Mouse (Mus musculus): ENCODE results near the gene Nrbf2. TPM values are rescaled to one million over a fixed set of nuclear protein-coding genes. Genes with fewer than 3 reads are reported as not detected.

Gene Nrbf2
- polyA plus RNA-seq, 1 experiment from 2014 or later = 35.7 TPM

DNA sequence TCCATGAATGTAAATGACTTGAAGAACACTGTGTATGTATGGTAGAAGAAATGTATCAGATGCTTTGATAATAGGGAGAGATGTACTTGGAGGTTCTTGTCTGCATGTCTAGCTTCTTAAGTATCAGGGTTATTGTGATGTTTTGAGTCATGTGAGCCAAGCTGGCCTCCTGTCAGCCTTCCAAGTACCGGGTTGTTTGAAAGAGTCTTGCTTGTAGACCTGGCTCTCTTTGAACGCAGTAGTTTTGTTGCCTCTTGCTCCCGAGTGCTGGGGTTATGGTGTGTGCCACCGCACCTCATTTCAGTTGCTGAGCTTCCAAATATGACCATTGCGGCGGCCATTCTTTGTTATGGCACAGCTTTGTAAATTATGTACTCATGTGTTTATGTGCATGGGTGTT is 34.3 kb downstream of the Nrbf2 start:
- H3K4me1 ChIP-seq (ENCODE audit: control insufficient read depth, insufficient read depth, low read length) = no peaks in the 10 kb centered on the region
- H3K27me3 ChIP-seq (ENCODE audit: control insufficient read depth, insufficient read depth, low read length) = no peaks in the 10 kb centered on the region
- H3K9ac ChIP-seq (ENCODE audit: low read depth, low read length) = no peak overlapping the region
- H3K27ac ChIP-seq (ENCODE audit: low read depth, low read length) = no peak overlapping the region
- no peak overlapping the region for H3K4me2 ChIP-seq
- no peak overlapping the region for H3K4me3 ChIP-seq (ENCODE audit: low read depth, low read length)
- no peak for ATAC-seq (replicated peaks; ENCODE audit: insufficient number of reproducible peaks, low FRiP score, low TSS enrichment)
- peaks cover 25% of the 10 kb centered on the region for H3K36me3 ChIP-seq (ENCODE audit: control insufficient read depth, insufficient read depth, low read length)
- WGBS (ENCODE audit: insufficient replicate concordance) = 94% methylated on average over 6 of the region's 6 CpGs
- no peaks in the 10 kb centered on the region for H3K9me3 ChIP-seq (replicated peaks; ENCODE audit: control insufficient read depth, low read length)

GRCm38 (mm10) chr10:67249486-67249885 is 35.6 kb downstream of the Nrbf2 start:
- H3K4me1 ChIP-seq (ENCODE audit: control insufficient read depth, insufficient read depth, low read length) = no peaks in the 10 kb centered on the region
- no peaks in the 10 kb centered on the region for H3K27me3 ChIP-seq (ENCODE audit: control insufficient read depth, insufficient read depth, low read length)
- no peak overlapping the region for H3K4me2 ChIP-seq
- WGBS (ENCODE audit: insufficient replicate concordance) = 100% methylated on average over 2 of the region's 2 CpGs
- H3K27ac ChIP-seq (ENCODE audit: low read depth, low read length) = no peak overlapping the region
- no peak for ATAC-seq (replicated peaks; ENCODE audit: insufficient number of reproducible peaks, low FRiP score, low TSS enrichment)
- H3K9me3 ChIP-seq (replicated peaks; ENCODE audit: control insufficient read depth, low read length) = no peaks in the 10 kb centered on the region
- H3K36me3 ChIP-seq (ENCODE audit: control insufficient read depth, insufficient read depth, low read length) = peaks cover 25% of the 10 kb centered on the region
- H3K9ac ChIP-seq (ENCODE audit: low read depth, low read length) = no peak overlapping the region
- H3K4me3 ChIP-seq (ENCODE audit: low read depth, low read length) = no peak overlapping the region

- Histone ChIP-seq H3K36me3 (ENCODE audit: control insufficient read depth, insufficient read depth, low read length) (peaks cover 25% of the 10 kb centered on the region), H3K27me3 (ENCODE audit: control insufficient read depth, insufficient read depth, low read length) (no peaks in the 10 kb centered on the region), H3K9ac (ENCODE audit: low read depth, low read length) (no peak overlapping the region), H3K27ac (ENCODE audit: low read depth, low read length) (no peak overlapping the region), H3K4me3 (ENCODE audit: low read depth, low read length) (no peak overlapping the region), H3K4me2 (no peak overlapping the region), H3K4me1 (ENCODE audit: control insufficient read depth, insufficient read depth, low read length) (no peaks in the 10 kb centered on the region), H3K9me3 (replicated peaks; ENCODE audit: control insufficient read depth, low read length) (no peaks in the 10 kb centered on the region)
- 89% methylated on average over 4 of the region's 4 CpGs for WGBS (ENCODE audit: insufficient replicate concordance)
- ATAC-seq (replicated peaks; ENCODE audit: insufficient number of reproducible peaks, low FRiP score, low TSS enrichment) = no peak
These were observed 38.0 kb downstream of the Nrbf2 start for GRCm38 (mm10) chr10:67247145-67247544.

DNA sequence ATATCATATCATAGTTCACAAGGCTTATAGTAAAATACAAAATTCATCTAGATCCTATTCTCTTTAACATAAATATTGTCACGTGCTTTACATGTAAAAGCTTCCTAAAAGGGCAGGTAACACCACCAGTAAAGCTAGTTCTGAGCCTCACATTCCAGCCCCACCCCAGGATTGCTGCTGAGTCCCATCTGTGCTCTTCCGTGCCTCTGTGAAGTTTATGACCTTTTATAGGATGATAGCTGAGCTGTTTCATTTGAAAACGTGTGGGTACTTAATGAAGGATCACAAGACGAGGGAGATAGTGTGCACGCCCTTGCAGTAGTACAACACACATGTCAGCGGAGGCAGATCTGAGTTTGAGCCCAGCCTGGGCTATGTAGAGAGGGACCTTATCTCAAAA is 54.7 kb downstream of the Nrbf2 start:
- Histone ChIP-seq H3K4me2 (no peak overlapping the region), H3K4me3 (ENCODE audit: low read depth, low read length) (no peak overlapping the region), H3K27me3 (ENCODE audit: control insufficient read depth, insufficient read depth, low read length) (no peaks in the 10 kb centered on the region), H3K9me3 (replicated peaks; ENCODE audit: control insufficient read depth, low read length) (no peaks in the 10 kb centered on the region), H3K4me1 (ENCODE audit: control insufficient read depth, insufficient read depth, low read length) (peaks cover 6% of the 10 kb centered on the region; the same call in 1 of the 2 replicates), H3K9ac (ENCODE audit: low read depth, low read length) (no peak overlapping the region), H3K27ac (ENCODE audit: low read depth, low read length) (no peak overlapping the region), H3K36me3 (ENCODE audit: control insufficient read depth, insufficient read depth, low read length) (peaks cover 23% of the 10 kb centered on the region)
- WGBS (ENCODE audit: insufficient replicate concordance) = 72% methylated on average over 6 of the region's 6 CpGs
- no peak for ATAC-seq (replicated peaks; ENCODE audit: insufficient number of reproducible peaks, low FRiP score, low TSS enrichment)

- Histone ChIP-seq H3K4me2 (no peak overlapping the region), H3K36me3 (ENCODE audit: control insufficient read depth, insufficient read depth, low read length) (peaks cover 14% of the 10 kb centered on the region), H3K9me3 (replicated peaks; ENCODE audit: control insufficient read depth, low read length) (no peaks in the 10 kb centered on the region), H3K27me3 (ENCODE audit: control insufficient read depth, insufficient read depth, low read length) (no peaks in the 10 kb centered on the region), H3K27ac (ENCODE audit: low read depth, low read length) (peak overlapping the region; percentile 32; the same call in 1 of the 2 replicates), H3K4me1 (ENCODE audit: control insufficient read depth, insufficient read depth, low read length) (peaks cover 7% of the 10 kb centered on the region), H3K9ac (ENCODE audit: low read depth, low read length) (no peak overlapping the region), H3K4me3 (ENCODE audit: low read depth, low read length) (no peak overlapping the region)
- no peak for ATAC-seq (replicated peaks; ENCODE audit: insufficient number of reproducible peaks, low FRiP score, low TSS enrichment)
- 88% methylated on average over 14 of the region's 14 CpGs for WGBS (ENCODE audit: insufficient replicate concordance)
These were observed 58.6 kb downstream of the Nrbf2 start for GRCm38 (mm10) chr10:67226543-67226942.

- WGBS (ENCODE audit: insufficient replicate concordance) = 62% methylated on average over 7 of the region's 7 CpGs
- Histone ChIP-seq H3K36me3 (ENCODE audit: control insufficient read depth, insufficient read depth, low read length) (peaks cover 12% of the 10 kb centered on the region), H3K9ac (ENCODE audit: low read depth, low read length) (no peak overlapping the region), H3K27me3 (ENCODE audit: control insufficient read depth, insufficient read depth, low read length) (no peaks in the 10 kb centered on the region), H3K4me3 (ENCODE audit: low read depth, low read length) (no peak overlapping the region), H3K9me3 (replicated peaks; ENCODE audit: control insufficient read depth, low read length) (no peaks in the 10 kb centered on the region), H3K27ac (ENCODE audit: low read depth, low read length) (peak overlapping the region; percentile 32), H3K4me2 (no peak overlapping the region), H3K4me1 (ENCODE audit: control insufficient read depth, insufficient read depth, low read length) (peaks cover 11% of the 10 kb centered on the region)
- ATAC-seq (replicated peaks; ENCODE audit: insufficient number of reproducible peaks, low FRiP score, low TSS enrichment) = no peak
These were observed 59.0 kb downstream of the Nrbf2 start for GRCm38 (mm10) chr10:67226109-67226508.

DNA sequence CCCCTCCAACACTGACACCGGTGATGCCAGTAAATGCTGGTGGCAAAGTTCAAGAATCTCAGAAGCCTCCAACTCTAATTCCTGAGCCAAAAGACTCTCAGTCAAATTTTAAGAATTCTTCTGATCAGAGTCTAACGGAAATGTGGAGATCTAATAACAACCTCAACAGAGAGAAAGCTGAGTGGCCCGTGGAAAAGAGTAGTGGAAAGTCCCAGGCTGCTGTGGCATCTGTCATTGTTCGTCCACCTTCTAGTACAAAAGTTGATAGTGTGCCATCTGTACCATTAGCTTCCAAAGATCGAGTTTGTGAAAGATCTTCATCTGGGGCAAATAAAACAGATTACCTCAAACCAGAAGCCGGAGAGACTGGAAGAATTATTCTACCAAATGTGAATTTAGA is 59.6 kb downstream of the Nrbf2 start:
- no peaks in the 10 kb centered on the region for H3K9me3 ChIP-seq (replicated peaks; ENCODE audit: control insufficient read depth, low read length)
- peak overlapping the region; percentile 32; the same call in 1 of the 2 replicates for H3K27ac ChIP-seq (ENCODE audit: low read depth, low read length)
- peaks cover 12% of the 10 kb centered on the region for H3K36me3 ChIP-seq (ENCODE audit: control insufficient read depth, insufficient read depth, low read length)
- 82% methylated on average over 6 of the region's 6 CpGs for WGBS (ENCODE audit: insufficient replicate concordance)
- H3K4me3 ChIP-seq (ENCODE audit: low read depth, low read length) = no peak overlapping the region
- H3K27me3 ChIP-seq (ENCODE audit: control insufficient read depth, insufficient read depth, low read length) = no peaks in the 10 kb centered on the region
- no peak for ATAC-seq (replicated peaks; ENCODE audit: insufficient number of reproducible peaks, low FRiP score, low TSS enrichment)
- no peak overlapping the region for H3K4me2 ChIP-seq
- peaks cover 14% of the 10 kb centered on the region for H3K4me1 ChIP-seq (ENCODE audit: control insufficient read depth, insufficient read depth, low read length)
- H3K9ac ChIP-seq (ENCODE audit: low read depth, low read length) = no peak overlapping the region

- ATAC-seq (replicated peaks; ENCODE audit: insufficient number of reproducible peaks, low FRiP score, low TSS enrichment) = no peak
- Histone ChIP-seq H3K36me3 (ENCODE audit: control insufficient read depth, insufficient read depth, low read length) (peaks cover 25% of the 10 kb centered on the region), H3K4me1 (ENCODE audit: control insufficient read depth, insufficient read depth, low read length) (peaks cover 14% of the 10 kb centered on the region), H3K9ac (ENCODE audit: low read depth, low read length) (no peak overlapping the region), H3K4me3 (ENCODE audit: low read depth, low read length) (no peak overlapping the region), H3K27me3 (ENCODE audit: control insufficient read depth, insufficient read depth, low read length) (no peaks in the 10 kb centered on the region), H3K27ac (ENCODE audit: low read depth, low read length) (no peak overlapping the region), H3K9me3 (replicated peaks; ENCODE audit: control insufficient read depth, low read length) (no peaks in the 10 kb centered on the region), H3K4me2 (no peak overlapping the region)
- 46% methylated on average over 3 of the region's 4 CpGs for WGBS (ENCODE audit: insufficient replicate concordance)
These were observed 61.2 kb downstream of the Nrbf2 start for GRCm38 (mm10) chr10:67223942-67224341.

GRCm38 (mm10) chr10:67221284-67221683 is 63.8 kb downstream of the Nrbf2 start:
- 43% methylated on average over 5 of the region's 5 CpGs for WGBS (ENCODE audit: insufficient replicate concordance)
- no peaks in the 10 kb centered on the region for H3K27me3 ChIP-seq (ENCODE audit: control insufficient read depth, insufficient read depth, low read length)
- no peak for ATAC-seq (replicated peaks; ENCODE audit: insufficient number of reproducible peaks, low FRiP score, low TSS enrichment)
- peaks cover 26% of the 10 kb centered on the region for H3K36me3 ChIP-seq (ENCODE audit: control insufficient read depth, insufficient read depth, low read length)
- H3K9me3 ChIP-seq (replicated peaks; ENCODE audit: control insufficient read depth, low read length) = no peaks in the 10 kb centered on the region
- H3K9ac ChIP-seq (ENCODE audit: low read depth, low read length) = no peak overlapping the region
- no peak overlapping the region for H3K4me2 ChIP-seq
- no peak overlapping the region for H3K4me3 ChIP-seq (ENCODE audit: low read depth, low read length)
- peaks cover 14% of the 10 kb centered on the region for H3K4me1 ChIP-seq (ENCODE audit: control insufficient read depth, insufficient read depth, low read length)
- no peak overlapping the region for H3K27ac ChIP-seq (ENCODE audit: low read depth, low read length)
